Mouse (Mus musculus) lung, postnatal 0 days (tissue): Measurements from ENCODE around the gene Macc1. TPM values are rescaled to one million over a fixed set of nuclear protein-coding genes. Genes with fewer than 3 reads are reported as not detected.
"Not testable (repeated sequence)": the region's sequence is repeated elsewhere in the genome, so short reads cannot be mapped to it uniquely, and the experiment has no call there.

Experiments
- ATAC-seq: fragments of 200-750 bp; cut with Nextera tagmentation; 2 replicates; pipeline ENCODE4 v1.8.0; 2017; ENCODE audit warnings: moderate library complexity
- DNase-seq: peaks from one replicate; pipeline ENCODE4 v3.0.0-alpha.2; 2016; ENCODE audit warnings: low spot score
- H3K27ac ChIP-seq: fragments of 300-500 bp; sonication (generic); 2 replicates; pipeline ENCODE4 v1.5.1; 2014; ENCODE audit warnings: antibody characterized with exemption, mild to moderate bottlenecking, low read length, mixed read lengths
- H3K27me3 ChIP-seq: fragments of 300-500 bp; sonication (generic); replicated peaks from 2 replicates; pipeline ENCODE4 v1.6.1; 2014; ENCODE audit warnings: low read length, mixed read lengths; ENCODE audit not compliant: insufficient read depth
- H3K36me3 ChIP-seq: fragments of 300-500 bp; sonication (generic); 2 replicates; pipeline ENCODE4 v1.6.1; 2014; ENCODE audit warnings: low read length, mixed read lengths; ENCODE audit not compliant: insufficient read depth
- H3K4me1 ChIP-seq: fragments of 300-500 bp; sonication (generic); 2 replicates; pipeline ENCODE4 v1.6.1; 2014; ENCODE audit warnings: antibody characterized with exemption, low read depth, low read length, mixed read lengths; ENCODE audit not compliant: insufficient read depth
- H3K4me2 ChIP-seq: fragments of 300-500 bp; sonication (generic); replicated peaks from 2 replicates; pipeline ENCODE4 v1.6.1; 2014; ENCODE audit warnings: low read depth, mild to moderate bottlenecking, low read length, moderate library complexity, mixed read lengths
- H3K4me3 ChIP-seq: fragments of 300-500 bp; sonication (generic); 2 replicates; pipeline ENCODE4 v1.5.1; 2014; ENCODE audit warnings: low read depth, low read length
- H3K9ac ChIP-seq: fragments of 300-500 bp; sonication (generic); replicated peaks from 2 replicates; pipeline ENCODE4 v1.6.1; 2014; ENCODE audit warnings: low read depth, mild to moderate bottlenecking
- H3K9me3 ChIP-seq: fragments of 300-500 bp; sonication (generic); 2 replicates; pipeline ENCODE4 v1.6.1; 2016; ENCODE audit warnings: low read length, mixed read lengths
- CTCF ChIP-seq: IDR thresholded peaks from 2 replicates; pipeline ENCODE4 v1.5.1; 2016; ENCODE audit warnings: antibody characterized with exemption, mild to moderate bottlenecking
- EP300 ChIP-seq: IDR thresholded peaks from 2 replicates; pipeline ENCODE4 v1.6.1; 2016; ENCODE audit warnings: antibody characterized with exemption, mild to moderate bottlenecking, control low read depth
- WGBS: fragments of 180-500 bp; shearing (Covaris S2); extraction: QIAGEN DNeasy Blood & Tissue Kit; methylation state at CpG from one replicate; pipeline ENCODE4 v1.1.7; 2014; 5-methylcytosine and 5-hydroxymethylcytosine counted together
- polyA plus RNA-seq: library from polyadenylated mRNA; unstranded; fragments of >200 nt; fragmentation: Nextera tagmentation; extraction: Ambion mirVana; gene quantifications from 2 replicates; pipeline ENCODE4 v1.2.1, GENCODE M21; 2015

Macc1 gene
- polyA plus RNA-seq, 1 experiment from 2014 or later, result 1.0 TPM

DNA sequence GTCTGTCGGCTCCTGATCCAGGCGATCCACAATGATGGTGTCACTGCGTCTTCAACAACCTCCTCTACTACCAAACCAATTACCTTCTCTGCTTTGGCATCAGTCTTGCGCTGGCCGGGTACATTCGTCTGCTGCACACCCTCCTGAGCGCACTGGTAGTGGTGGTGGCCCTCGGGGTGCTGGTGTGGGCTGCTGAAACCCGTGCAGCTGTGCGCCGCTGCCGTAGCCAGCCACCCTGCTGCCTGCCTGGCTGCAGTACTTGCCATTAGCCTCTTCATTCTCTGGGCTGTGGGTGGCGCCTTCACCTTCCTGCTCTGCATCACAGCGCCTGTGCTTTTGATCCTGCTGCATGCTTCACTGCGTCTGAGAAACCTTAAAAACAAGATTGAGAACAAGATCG is 38.5 kb downstream of the Macc1 start:
- H3K27me3 ChIP-seq, H3K4me1 ChIP-seq, H3K9me3 ChIP-seq, ATAC-seq, H3K27ac ChIP-seq, H3K36me3 ChIP-seq, H3K9ac ChIP-seq, DNase-seq, H3K4me2 ChIP-seq, H3K4me3 ChIP-seq: not testable (repeated sequence)
- TF ChIP-seq CTCF, result peak; percentile 26; the same call in 1 of the 2 replicates
- 37% methylated on average over 16 of the region's 16 CpGs for WGBS

DNA sequence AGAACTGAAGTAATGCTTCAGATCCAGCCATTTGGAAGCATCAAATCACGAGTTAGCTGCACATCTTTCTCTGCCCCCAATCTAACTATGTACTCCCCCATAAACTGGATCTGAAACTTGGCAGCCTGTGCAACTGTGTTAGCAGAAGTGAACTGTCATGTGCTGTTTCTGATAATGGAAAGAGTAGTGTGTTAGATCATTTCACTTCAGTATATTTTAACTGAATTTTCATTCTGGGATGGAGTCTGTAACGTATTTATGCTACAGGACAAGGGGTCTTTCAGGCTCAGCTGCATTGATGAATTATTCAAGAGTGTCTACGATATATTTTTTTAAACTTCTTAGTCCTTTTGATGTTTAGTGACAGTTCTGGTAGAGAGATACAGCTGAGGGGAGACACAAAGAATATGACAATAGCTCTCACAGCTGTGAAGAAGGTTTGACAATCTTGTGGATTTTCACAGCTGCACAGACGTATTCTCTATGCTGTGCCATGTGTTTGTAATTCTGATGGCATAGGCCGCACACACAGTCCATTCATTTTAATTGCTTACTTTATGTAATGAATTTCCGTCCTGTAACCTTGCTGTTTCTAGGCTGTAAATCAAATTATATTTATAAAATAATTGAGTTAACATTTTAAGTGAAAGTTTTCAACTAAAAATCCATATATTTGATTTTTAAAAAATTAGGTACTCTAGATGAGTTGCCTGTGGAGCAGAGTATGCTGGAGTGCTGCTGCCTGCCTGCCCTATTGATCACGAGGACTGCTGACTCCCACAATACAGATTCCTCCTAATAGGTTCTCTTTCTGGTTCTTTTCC is 43.6 kb downstream of the Macc1 start:
- Histone ChIP-seq H3K9ac (no peak overlapping the region), H3K4me1 (no peaks in the 10 kb centered on the region), H3K36me3 (no peaks in the 10 kb centered on the region), H3K27me3 (no peaks in the 10 kb centered on the region), H3K27ac (no peak overlapping the region), H3K4me2 (no peak overlapping the region), H3K9me3 (no peaks in the 10 kb centered on the region), H3K4me3 (no peak overlapping the region)
- TF ChIP-seq EP300 (no peak), CTCF (no peak)
- ATAC-seq, result no peak
- no peak for DNase-seq
- WGBS, result 65% methylated on average over 7 of the region's 7 CpGs

DNA sequence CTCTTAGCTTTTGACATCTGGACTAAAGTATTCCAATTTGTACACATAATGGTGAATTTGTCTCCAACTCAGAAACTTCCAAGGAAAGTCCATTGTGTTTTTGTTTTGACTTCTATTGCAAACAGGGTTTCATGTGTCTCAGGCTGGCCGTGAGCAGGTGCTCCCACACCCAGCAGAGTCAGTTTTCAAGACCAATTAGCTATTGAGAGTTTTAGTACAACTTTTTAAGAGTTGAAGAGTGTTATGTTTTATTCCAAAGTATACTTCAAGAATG is 44.1 kb downstream of the Macc1 start:
- DNase-seq, result peak; percentile 40
- Histone ChIP-seq H3K4me3 (no peak overlapping the region), H3K27ac (no peak overlapping the region), H3K27me3 (no peaks in the 10 kb centered on the region), H3K4me2 (no peak overlapping the region), H3K4me1 (no peaks in the 10 kb centered on the region), H3K9ac (no peak overlapping the region), H3K36me3 (no peaks in the 10 kb centered on the region), H3K9me3 (no peaks in the 10 kb centered on the region)
- no peak for TF ChIP-seq CTCF
- no peak for TF ChIP-seq EP300
- WGBS, result 30% methylated on average over 1 of the region's 1 CpGs
- ATAC-seq, result peak; percentile 21; the same call in 1 of the 2 replicates

DNA sequence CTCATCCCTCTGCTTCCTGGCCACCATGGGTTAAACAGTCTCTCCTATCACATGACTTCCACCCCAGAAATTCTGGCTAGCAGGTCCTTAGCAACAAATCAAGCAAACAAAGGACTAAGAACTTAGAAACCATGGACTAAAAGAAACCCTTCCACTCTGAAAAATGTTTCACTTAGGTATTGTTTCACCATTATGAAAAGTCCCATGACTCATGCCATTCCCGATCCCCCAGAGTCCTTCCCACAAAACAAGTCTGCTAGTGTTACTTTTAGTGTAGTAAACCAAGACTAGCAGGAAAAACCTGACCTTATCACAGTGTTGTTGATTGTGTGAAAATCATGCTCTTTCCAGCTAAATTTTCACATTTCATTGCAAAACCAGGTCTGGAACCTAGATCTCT is 51.0 kb downstream of the Macc1 start:
- ATAC-seq, result no peak
- TF ChIP-seq EP300 (no peak), CTCF (no peak)
- no peaks in the 10 kb centered on the region for H3K36me3 ChIP-seq
- no peak overlapping the region for H3K4me3 ChIP-seq
- no peaks in the 10 kb centered on the region for H3K9me3 ChIP-seq
- no peak for DNase-seq
- no peak overlapping the region for H3K9ac ChIP-seq
- WGBS, result 65% methylated on average over 1 of the region's 1 CpGs
- H3K27ac ChIP-seq, result no peak overlapping the region
- no peak overlapping the region for H3K4me2 ChIP-seq
- H3K27me3 ChIP-seq, result no peaks in the 10 kb centered on the region
- no peaks in the 10 kb centered on the region for H3K4me1 ChIP-seq

DNA sequence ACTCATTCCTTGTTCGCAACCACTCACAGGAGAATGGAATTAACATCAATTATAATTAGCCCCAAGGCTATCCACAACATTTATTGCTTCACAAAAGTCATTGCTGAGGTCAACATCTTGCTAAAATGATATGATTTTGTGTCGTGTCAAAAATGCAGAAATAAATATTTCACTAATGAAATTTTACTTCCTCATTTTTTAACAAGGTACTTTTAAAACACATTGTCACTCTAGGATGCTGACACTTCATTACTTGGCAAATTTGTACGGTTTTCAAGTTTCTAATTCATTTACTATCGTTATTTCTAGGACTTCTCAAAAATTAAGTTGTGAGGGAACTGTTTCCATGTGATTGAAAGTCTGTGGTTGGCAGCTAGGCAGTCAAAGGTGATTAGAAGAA is 55.8 kb downstream of the Macc1 start:
- H3K4me3 ChIP-seq, result no peak overlapping the region
- H3K27me3 ChIP-seq, result no peaks in the 10 kb centered on the region
- H3K9me3 ChIP-seq, result no peaks in the 10 kb centered on the region
- H3K27ac ChIP-seq, result no peak overlapping the region
- no peak overlapping the region for H3K9ac ChIP-seq
- WGBS, result 55% methylated on average over 4 of the region's 4 CpGs
- H3K4me2 ChIP-seq, result no peak overlapping the region
- TF ChIP-seq EP300, result no peak
- TF ChIP-seq CTCF, result no peak
- DNase-seq (no peak), ATAC-seq (no peak)
- H3K36me3 ChIP-seq, result no peaks in the 10 kb centered on the region
- H3K4me1 ChIP-seq, result no peaks in the 10 kb centered on the region

DNA sequence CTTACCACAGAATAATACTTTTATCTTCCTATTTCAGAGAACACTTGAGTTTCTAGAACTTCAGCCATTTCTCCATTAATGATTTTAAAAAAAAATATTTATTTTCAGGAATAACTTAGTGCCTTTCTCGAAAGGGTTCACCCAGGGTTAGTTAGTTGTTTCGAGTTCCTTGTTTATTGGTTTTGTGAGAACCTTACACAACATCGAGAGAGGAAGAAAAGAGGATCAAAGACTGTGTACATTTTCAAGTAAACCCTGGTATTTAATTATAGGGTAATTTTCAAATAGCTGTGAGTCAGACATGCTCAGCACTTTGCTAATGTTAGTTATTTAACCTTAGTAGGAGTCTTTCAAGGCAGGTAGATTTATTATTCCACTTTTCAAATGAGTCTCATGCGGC is 58.3 kb downstream of the Macc1 start:
- no peak overlapping the region for H3K4me2 ChIP-seq
- DNase-seq, result no peak
- no peak for TF ChIP-seq CTCF
- no peak for TF ChIP-seq EP300
- H3K9me3 ChIP-seq, result no peaks in the 10 kb centered on the region
- H3K27ac ChIP-seq, result no peak overlapping the region
- no peak for ATAC-seq
- no peaks in the 10 kb centered on the region for H3K4me1 ChIP-seq
- no peak overlapping the region for H3K4me3 ChIP-seq
- H3K27me3 ChIP-seq, result no peaks in the 10 kb centered on the region
- H3K9ac ChIP-seq, result no peak overlapping the region
- WGBS, result 52% methylated on average over 4 of the region's 4 CpGs
- no peaks in the 10 kb centered on the region for H3K36me3 ChIP-seq

DNA sequence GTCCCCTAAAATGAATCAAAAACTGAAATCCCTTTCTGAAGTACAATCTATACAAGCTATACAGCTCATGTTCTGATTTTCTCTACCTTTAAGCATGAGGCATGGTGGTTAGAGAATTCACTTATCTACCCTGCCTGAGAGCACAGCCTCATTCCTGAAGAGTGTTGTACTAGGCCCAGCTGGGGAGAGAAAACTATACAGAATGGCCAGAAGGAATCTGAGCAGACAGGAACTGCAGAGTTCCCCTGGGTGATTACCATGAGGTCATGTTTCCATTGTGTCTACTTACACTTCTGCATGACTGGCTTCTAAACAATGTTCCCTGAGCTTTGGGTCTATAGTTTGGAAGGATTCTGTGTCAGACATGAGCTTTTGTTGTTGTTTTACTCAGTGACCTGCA is 62.8 kb downstream of the Macc1 start:
- H3K9ac ChIP-seq, result no peak overlapping the region
- DNase-seq, result no peak
- H3K36me3 ChIP-seq, result no peaks in the 10 kb centered on the region
- H3K27me3 ChIP-seq, result no peaks in the 10 kb centered on the region
- H3K27ac ChIP-seq, result no peak overlapping the region
- no peak for TF ChIP-seq CTCF
- TF ChIP-seq EP300, result no peak
- no peak overlapping the region for H3K4me3 ChIP-seq
- H3K4me2 ChIP-seq, result no peak overlapping the region
- no peaks in the 10 kb centered on the region for H3K4me1 ChIP-seq
- ATAC-seq, result no peak
- H3K9me3 ChIP-seq, result no peaks in the 10 kb centered on the region
